Mouse (Mus musculus) MEL (cell line): ENCODE measurements around the gene Fbln2.

Source experiments
- CTCF ChIP-seq, 3 experiments: IDR thresholded peaks in 2 of 3; conservative IDR thresholded peaks in 1 of 3; 2 replicates each; pipeline ENCODE4 v1.5.1; 2011 to 2012; ENCODE audit warnings: low read length in 3 of 3, low read depth in 2 of 3, mild to moderate bottlenecking in 2 of 3, improper control_type of control experiment in 1 of 3, inconsistent platforms in 1 of 3, mixed read lengths in 1 of 3, moderate library complexity in 1 of 3; ENCODE audit not compliant: control insufficient read depth in 1 of 3, insufficient read depth in 1 of 3, poor library complexity in 1 of 3, severe bottlenecking in 1 of 3
- EP300 ChIP-seq, 2 experiments: IDR thresholded peaks; 2 replicates each; pipeline ENCODE4 v1.6.1; 2011; ENCODE audit warnings: improper control_type of control experiment in 2 of 2, low read length in 2 of 2, low read depth in 1 of 2, mild to moderate bottlenecking in 1 of 2
- GATA1 ChIP-seq: IDR thresholded peaks from 2 replicates; pipeline ENCODE4 v1.6.1; 2011; ENCODE audit warnings: low read depth, low read length, improper control_type of control experiment
- NELFE ChIP-seq: IDR thresholded peaks from 2 replicates; pipeline ENCODE4 v1.6.1; 2011; ENCODE audit warnings: low read depth, low read length, improper control_type of control experiment
- POLR2A ChIP-seq, 2 experiments: IDR thresholded peaks; 2 replicates each; pipeline ENCODE4 v1.6.1; 2011 to 2012; ENCODE audit warnings: low read length in 2 of 2, mild to moderate bottlenecking in 2 of 2, control low read depth in 1 of 2, improper control_type of control experiment in 1 of 2, low read depth in 1 of 2, moderate library complexity in 1 of 2; ENCODE audit not compliant: control insufficient read depth in 1 of 2, insufficient read depth in 1 of 2, poor library complexity in 1 of 2

DNA sequence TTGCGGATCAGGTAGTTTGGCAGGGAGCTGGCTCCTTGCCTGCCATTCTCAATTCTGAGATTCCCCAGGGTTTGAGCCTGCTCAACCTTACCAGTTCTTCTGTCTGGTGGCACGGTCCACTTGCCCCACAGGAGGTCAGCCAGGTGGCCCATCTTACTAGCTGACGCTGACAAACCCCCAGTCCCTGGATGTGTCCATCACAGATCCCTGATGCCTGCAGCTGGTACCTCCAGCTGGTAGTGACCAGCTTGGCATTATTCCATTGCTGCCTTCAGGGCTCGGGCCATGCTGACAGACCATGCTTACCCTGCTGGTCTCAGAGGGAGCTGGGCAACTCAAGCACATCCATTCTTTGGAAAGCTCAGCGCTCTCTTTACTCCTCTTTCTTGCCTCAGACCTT lies 18.7 kb downstream of the Fbln2 start:
- TF ChIP-seq POLR2A (IDR thresholded peaks at IDR 0.05; ENCODE audit: control insufficient read depth in 1 of 2, insufficient read depth in 1 of 2, low read depth in 1 of 2, low read length in 2 of 2, poor library complexity in 1 of 2) (no peak), EP300 (IDR thresholded peaks at IDR 0.05; ENCODE audit: low read depth in 1 of 2, low read length in 2 of 2) (no peak), CTCF (IDR thresholded peaks at IDR 0.05 in 2 of 3, conservative IDR thresholded peaks at IDR 0.05 in 1 of 3; ENCODE audit: control insufficient read depth in 1 of 3, insufficient read depth in 1 of 3, low read depth in 2 of 3, low read length in 3 of 3, poor library complexity in 1 of 3, severe bottlenecking in 1 of 3) (no peak), NELFE (no peak), GATA1 (no peak)
